Mouse (Mus musculus) inflammation-experienced regulatory T-cells, adult 6 months (primary cell): ENCODE data around the gene Ankrd16. TPM values are rescaled to one million over a fixed set of nuclear protein-coding genes. Genes with fewer than 3 reads are reported as not detected.

Experiments
- polyA plus RNA-seq, 3 experiments: library from polyadenylated mRNA; unstranded; fragments of 100-300 nt; shearing (Covaris generic); gene quantifications; one replicate each; pipeline ENCODE4 v1.2.1; 2017

Gene Ankrd16
- polyA plus RNA-seq, 3 experiments from 2014 or later: 27.2 to 65.0 (median 41.6) TPM

Other genes starting within 250 kb of the Ankrd16 start
- 10 to 100 TPM; 15.8 to 18.2 (median 16.4) TPM for gene Pfkfb3, start 223.8 kb upstream of the Ankrd16 start, polyA plus RNA-seq
- gene Rbm17, start 173.7 kb upstream of the Ankrd16 start, polyA plus RNA-seq: 10 to 100 TPM; 31.6 to 40.5 (median 38.6) TPM
- gene Gm17490, start 151.6 kb upstream of the Ankrd16 start, polyA plus RNA-seq: not detected
- gene Il2ra, start 135.1 kb upstream of the Ankrd16 start, polyA plus RNA-seq: 100 to 1,000 TPM in 2 of 3 experiments, 10 to 100 TPM in 1; 79.6 to 261 (median 234) TPM
- 10 to 100 TPM; 26.6 to 36.7 (median 29.9) TPM for gene Il15ra, start 72.6 kb upstream of the Ankrd16 start, polyA plus RNA-seq
- gene Fbh1, start 294 bp upstream of the Ankrd16 start, polyA plus RNA-seq: 10 to 100 TPM; 36.6 to 40.4 (median 38.2) TPM